Mouse (Mus musculus) layer of hippocampus, adult 2 months (tissue): Measurements from ENCODE around the gene Sh3bp5l. TPM values are rescaled to one million over a fixed set of nuclear protein-coding genes. Genes with fewer than 3 reads are reported as not detected.
A peak's percentile ranks its signal among the peaks of the same experiment; 100 is the strongest.

Source experiments
- DNase-seq, 2 experiments: peaks; one replicate each; pipeline ENCODE4 v3.0.0; 2022; ENCODE audit warnings: low spot score in 2 of 2
- H3K27ac ChIP-seq: fragments of 200-600 bp; 2 replicates; pipeline ENCODE4 v1.8.1; 2022
- H3K4me3 ChIP-seq: fragments of 200-600 bp; 2 replicates; pipeline ENCODE4 v1.8.1; 2022; ENCODE audit warnings: mild to moderate bottlenecking
- CTCF ChIP-seq: fragments of 200-600 bp; conservative IDR thresholded peaks from 2 replicates; pipeline ENCODE4 v1.8.1; 2022; ENCODE audit warnings: antibody characterized with exemption, mild to moderate bottlenecking, moderate library complexity
- total RNA-seq, 2 experiments: library from RNA; stranded (reverse); gene quantifications; 2 replicates each; pipeline ENCODE4 v1.2.3; 2021

Sh3bp5l gene
- total RNA-seq, 2 experiments from 2014 or later, result 52.9 to 56.2 TPM

DNA sequence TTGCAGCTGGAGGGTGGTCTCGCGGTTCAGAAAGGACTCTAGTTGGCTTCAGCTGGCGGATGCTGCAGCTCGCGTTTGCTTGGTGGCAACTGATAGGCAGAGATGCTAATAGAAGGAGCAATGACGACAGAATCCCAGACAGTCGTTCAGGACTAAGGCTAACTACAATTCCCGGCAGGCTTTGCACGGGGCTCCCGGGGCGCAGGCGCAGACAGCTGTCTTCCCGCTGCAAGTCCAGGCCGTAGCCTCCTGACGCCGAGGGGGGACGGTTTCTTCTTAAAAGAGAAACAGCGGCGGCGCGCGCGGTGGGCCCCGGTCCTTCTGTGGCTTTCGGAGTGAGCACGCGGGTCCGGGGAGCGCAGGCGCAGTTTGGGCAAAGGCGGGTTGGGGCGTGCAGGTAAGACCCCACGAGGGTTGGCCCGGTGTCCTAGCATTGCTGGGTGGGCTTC is 23.6 kb upstream of the Sh3bp5l start, which contains the start of gene Zfp692:
Zfp692 (plus strand) TSS at position 210 of the 449 bp plus-strand sequence.
- peak within 1 kb of the TSS; percentile 73 for H3K27ac ChIP-seq
- peak; percentile 96 to 98 for DNase-seq
- no peak for TF ChIP-seq CTCF
- peak within 1 kb of the TSS; percentile 72 for H3K4me3 ChIP-seq

DNA sequence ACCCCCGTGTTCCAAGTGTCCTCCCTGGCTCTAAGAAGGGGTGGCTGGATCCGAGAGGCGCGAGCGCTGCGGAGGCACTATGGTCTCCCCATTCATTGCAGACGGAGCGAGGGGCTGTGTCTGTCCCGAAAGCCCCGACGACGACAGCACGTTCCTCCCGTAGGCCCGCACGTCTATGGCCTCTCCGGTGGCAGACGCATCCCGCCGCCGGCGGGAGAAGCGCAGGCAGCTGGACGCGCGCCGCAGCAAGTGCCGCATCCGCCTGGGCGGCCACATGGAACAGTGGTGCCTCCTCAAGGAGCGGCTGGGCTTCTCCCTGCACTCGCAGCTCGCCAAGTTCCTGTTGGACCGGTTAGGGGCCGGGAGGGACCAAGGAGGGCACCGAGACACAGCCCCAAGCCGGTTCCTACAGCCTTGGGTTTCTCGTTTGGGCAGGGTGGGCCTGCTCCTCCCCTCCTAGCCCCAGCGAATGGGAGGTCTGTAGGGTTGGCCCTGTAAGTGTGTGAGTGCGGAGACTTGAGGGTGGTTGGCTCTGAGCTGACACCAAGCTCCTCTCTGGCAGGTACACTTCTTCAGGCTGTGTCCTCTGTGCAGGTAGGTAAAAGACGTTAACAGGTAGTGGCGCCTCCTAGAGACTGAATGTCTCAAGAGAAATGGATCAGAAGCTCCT is 23.0 kb upstream of the Sh3bp5l start:
- H3K4me3 ChIP-seq, result peak overlapping the region; percentile 72
- H3K27ac ChIP-seq, result peak overlapping the region; percentile 73
- peak; percentile 51 for TF ChIP-seq CTCF
- DNase-seq, result peak; percentile 33 to 37

DNA sequence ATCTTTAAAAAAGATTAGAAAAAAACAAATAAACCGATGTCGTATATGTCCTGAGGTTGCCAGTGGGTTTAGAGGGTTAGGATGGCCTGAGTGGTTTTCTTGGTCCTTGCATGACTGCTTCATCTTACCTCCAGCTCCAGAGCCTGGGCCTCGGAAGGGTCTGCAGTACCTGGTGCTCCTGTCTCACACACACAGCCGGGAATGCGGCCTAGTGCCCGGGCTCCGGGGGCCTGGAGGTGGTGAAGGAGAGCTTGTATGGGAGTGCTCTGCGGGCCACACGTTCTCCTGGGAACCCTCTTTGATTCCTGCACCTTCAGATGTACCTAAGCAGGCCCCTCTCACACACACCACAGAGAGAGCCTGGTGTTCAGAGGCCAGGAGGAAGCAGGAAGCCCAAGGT is 21.9 kb upstream of the Sh3bp5l start:
- no peak for DNase-seq
- Histone ChIP-seq H3K27ac (no peak overlapping the region), H3K4me3 (no peak overlapping the region)
- no peak for TF ChIP-seq CTCF

DNA sequence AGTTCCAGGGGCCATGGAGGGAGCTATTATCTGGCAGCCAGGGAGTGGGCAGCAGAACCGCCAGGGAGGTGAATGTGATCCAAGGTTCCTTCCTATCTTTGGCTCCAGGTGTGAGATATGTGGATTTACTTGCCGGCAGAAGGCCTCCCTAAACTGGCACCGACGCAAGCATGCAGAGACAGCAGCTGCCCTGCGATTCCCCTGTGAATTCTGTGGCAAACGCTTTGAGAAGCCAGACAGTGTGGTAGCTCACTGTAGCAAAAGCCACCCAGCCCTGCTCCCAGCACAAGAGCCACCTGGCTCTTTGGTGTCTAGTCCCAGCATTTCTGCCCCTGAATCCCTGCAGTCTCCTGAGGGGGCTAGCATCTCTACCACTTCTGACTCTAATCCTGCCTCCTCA is 16.5 kb upstream of the Sh3bp5l start:
- H3K4me3 ChIP-seq, result no peak overlapping the region
- TF ChIP-seq CTCF, result no peak
- peak in 1 of 2 experiments; percentile 31 for DNase-seq
- peak overlapping the region; percentile 56; the same call in 1 of the 2 replicates for H3K27ac ChIP-seq

DNA sequence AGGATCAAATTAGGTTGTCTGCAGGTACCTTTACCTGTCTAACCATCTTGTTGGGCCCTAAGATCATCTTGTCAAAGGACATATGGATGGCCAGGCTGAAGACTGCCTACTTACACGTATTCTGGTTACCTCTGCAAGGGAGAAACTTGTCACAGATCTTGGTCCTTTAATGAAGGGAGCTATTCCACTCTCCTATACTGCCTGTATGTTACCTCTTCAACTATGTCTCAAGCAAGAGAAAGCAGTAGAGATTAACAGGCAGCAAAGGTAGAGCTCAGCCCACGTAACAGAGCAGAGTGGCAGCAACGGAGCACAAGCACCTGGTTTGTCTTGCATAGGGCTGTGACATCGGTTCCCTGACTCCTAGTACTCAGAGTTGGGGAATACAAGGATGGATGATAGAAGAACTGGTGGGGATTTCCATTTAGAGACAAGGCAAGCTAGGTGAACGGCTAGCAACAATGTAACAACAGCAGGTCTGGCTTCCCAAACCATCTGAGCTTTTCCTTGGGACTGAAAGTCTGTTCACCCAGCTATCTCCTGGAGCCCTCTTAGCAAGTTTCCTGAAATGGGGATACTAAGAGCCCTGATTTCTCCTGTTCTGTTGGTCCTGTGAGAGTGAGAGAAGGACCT is 14.9 kb upstream of the Sh3bp5l start:
- Histone ChIP-seq H3K27ac (no peak overlapping the region), H3K4me3 (no peak overlapping the region)
- DNase-seq, result no peak
- no peak for TF ChIP-seq CTCF

DNA sequence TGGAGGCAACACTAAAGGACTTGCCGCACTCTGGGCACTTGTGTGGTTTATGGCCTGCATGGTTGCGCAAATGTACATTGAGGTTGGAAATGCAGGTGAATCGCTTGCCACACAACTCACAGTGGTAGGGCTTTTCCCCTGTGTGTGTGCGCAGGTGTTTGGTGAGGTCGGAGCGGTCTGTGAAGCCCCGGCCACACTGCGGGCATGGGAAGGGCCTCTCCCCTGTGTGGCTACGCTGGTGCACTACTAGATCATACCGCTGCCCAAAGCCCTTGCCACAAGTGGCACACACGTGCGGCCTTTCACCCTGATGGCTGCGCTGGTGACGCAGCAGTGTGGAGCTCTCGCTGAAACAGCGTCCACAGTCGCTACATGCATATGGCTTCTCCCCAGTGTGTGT is 14.2 kb upstream of the Sh3bp5l start:
- Histone ChIP-seq H3K27ac (no peak overlapping the region), H3K4me3 (no peak overlapping the region)
- no peak for DNase-seq
- TF ChIP-seq CTCF, result no peak

DNA sequence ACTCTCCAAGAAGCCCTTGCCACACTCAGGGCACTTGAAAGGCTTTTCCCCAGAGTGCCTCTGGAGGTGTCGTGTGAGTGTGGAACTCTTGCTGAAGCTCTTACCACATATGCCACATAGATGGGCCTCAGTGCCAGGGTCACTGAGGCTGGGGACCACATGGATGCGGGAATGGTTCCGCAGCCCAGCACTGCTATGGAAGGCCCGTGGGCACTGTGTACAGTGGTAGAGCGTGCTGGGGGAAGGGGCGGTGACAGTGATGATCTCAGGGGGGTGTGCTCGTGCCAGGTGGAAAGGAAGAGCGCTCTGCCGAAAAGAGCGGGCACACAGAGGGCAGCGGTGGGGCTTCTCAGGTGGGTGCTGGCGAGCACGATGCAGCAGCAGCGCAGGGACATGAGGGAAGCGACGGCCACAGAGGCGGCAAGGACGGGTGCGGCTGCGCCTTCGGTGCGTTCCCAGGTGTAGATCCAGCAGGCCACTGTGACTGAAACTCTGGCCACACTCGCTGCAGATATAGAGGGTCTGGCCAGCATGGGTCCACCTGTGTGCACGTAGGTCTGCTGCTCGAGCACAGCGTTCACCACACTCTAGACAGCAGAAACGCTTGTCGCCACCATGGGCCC is 13.6 kb upstream of the Sh3bp5l start:
- no peak for DNase-seq
- Histone ChIP-seq H3K4me3 (no peak overlapping the region), H3K27ac (no peak overlapping the region)
- no peak for TF ChIP-seq CTCF

DNA sequence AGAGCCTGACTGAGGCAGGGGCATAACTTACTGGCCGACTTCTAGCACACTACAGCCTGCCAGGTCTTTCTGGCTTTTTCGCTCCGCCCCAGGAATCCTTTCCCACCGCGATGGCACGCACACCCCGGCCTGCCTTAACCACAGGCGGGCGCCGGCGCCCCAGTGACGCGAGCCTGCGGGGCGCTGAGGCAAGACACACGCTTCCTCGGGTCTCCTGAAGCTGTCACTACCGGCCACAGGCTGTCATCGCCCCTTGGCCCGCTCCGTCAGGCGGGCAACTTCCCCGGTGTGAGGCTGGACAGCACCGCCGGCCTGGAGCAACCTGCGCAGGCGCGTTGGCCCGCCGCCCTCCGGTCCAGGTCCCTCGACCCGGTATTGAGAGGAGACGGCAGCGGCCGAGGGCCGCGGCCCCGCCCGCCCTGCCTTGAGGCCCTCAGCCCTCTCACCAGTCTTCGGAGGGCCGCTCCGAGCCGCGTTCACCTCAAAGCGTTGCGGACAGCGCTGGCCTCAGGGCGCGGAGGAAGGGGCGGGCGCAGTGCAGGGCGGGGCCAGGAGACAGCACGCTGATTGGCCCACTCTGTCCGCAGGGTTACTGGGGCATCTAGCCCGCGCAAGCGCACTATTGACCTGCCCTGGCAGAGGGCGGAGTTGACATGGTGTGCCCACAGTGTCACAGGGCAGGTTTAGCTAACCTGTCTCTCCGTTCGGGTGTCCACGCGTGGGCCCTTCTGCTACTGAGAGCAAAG is 7.5 kb upstream of the Sh3bp5l start:
- DNase-seq, result peak; percentile 95 to 96
- Histone ChIP-seq H3K27ac (peak overlapping the region; percentile 98), H3K4me3 (peak overlapping the region; percentile 61)
- no peak for TF ChIP-seq CTCF

DNA sequence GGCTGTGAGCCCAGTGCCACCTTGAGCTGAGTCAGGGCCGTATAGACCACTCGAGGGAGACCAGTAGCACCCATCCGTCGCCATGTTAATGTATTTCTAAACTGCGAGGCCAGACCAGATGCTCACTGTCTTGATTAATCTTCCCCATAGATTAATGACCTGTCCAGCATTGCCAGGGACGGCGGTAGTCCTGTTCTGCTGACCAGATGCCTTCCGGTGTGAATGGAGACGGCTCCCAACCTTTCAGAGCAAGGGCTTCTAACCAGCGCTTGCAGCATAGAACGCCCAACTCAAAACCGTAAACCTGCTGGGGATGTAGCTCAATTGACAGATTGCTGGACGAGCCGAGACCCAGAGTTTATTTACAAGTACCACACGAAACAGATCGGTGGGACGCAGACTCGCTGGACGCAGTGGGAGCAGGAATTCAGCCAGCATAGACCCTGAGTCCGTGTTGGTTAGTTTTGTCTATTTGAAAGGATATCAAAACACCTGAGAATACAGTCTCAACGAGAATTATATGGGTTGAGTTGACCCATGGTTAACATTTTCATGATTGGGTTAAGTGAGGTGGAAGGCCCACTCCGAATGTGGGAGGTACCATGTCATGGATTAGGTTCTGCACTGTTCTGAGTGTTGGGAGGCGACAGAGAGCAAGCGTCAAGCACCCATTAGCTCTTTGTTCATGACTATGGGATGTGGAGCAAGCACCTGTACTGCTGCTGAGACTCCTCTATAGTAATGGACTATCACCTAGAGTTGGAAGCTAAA is 6.8 kb upstream of the Sh3bp5l start:
- Histone ChIP-seq H3K4me3 (peak overlapping the region; percentile 61), H3K27ac (peak overlapping the region; percentile 98)
- 0 out of 2 replicates have a peak, but pooled peaks have one; percentile 16 for TF ChIP-seq CTCF
- no peak for DNase-seq

DNA sequence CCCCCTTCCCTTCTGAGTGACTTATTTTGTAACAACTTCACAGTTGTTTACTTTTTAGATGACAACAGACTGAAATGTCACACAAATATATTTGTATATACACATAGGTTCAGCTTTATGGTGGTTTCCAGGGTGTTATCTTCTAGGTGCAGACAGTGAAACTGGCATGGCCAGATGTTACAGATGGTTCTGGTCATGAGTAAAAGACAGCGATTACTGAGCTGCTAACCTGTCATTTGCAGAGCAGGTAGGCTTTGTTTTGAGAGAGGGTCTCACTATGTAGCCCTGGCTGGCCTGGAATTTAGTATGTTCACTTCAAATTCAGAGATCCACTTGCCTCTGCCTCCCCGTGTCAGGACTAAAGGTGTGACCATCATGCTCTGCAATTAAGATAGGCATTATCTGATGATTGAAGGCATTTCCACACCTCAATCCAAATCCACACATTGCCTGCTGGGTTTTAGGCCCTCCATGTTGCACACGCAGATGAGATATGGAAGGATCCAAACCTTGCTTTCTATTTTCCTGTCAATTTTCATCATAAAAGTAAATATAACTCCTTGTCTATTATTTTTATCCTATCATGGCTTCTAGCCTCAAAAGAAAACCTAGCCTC is 5.8 kb upstream of the Sh3bp5l start:
- DNase-seq, result no peak
- H3K4me3 ChIP-seq, result no peak overlapping the region
- H3K27ac ChIP-seq, result no peak overlapping the region
- no peak for TF ChIP-seq CTCF

DNA sequence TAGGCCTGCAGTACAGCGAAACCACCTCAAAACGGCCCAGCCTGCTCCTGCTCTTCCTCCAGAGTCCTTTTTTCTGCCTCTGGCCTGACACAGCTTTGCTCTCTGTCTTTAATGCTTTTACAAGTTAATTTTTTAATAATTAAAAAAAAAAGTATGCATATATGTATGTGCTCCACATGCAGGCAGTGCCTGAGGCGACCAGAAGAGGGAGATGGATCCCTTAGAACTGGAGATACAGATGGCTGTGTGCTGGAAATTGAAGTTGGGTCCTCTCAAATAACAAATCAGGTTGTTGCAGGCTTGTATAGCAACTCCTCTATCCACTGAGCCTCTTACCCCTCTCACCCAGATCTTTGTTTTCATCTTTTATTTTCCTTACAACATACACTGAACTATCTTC is 3.7 kb upstream of the Sh3bp5l start:
- Histone ChIP-seq H3K4me3 (no peak overlapping the region), H3K27ac (no peak overlapping the region)
- DNase-seq, result no peak
- peak; percentile 64 for TF ChIP-seq CTCF

DNA sequence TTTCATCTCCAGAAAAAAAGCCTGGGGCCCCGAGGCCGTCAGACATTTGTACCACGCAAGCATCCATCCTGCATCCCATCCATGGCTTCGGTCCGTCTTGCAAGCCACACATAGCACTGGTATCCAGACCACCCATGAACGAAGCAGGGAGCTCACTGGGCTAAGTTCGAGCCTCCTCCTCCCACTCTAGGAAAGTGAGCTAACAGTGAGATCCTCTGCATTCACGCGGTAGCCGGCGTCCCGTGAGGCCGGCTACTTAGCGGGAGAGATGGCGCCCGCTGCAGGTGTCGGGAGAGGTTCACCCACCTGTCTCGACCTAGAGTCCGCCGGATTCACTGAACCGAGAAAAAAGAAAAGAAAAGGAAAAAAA is 633 bp upstream of the Sh3bp5l start:
- H3K27ac ChIP-seq, result peak overlapping the region; percentile 98
- TF ChIP-seq CTCF, result no peak; the same call in 1 of the 2 replicates
- H3K4me3 ChIP-seq, result peak overlapping the region; percentile 70
- DNase-seq, result no peak
